Mouse (Mus musculus) mammary gland, adult 2 months (tissue): Measurements from ENCODE around the gene Wfdc8. TPM values are rescaled to one million over a fixed set of nuclear protein-coding genes. Genes with fewer than 3 reads are reported as not detected.

ENCODE experiments used
- polyA plus RNA-seq: library from polyadenylated mRNA; depleted of rRNA; stranded (reverse); fragments of >200 nt; gene quantifications from 2 replicates; pipeline ENCODE4 v1.2.3, GENCODE M21; 2012; ENCODE audit warnings: low replicate concordance; rRNA removed

Wfdc8 gene
- polyA plus RNA-seq = not detected in 2 replicates

GRCm38 (mm10) chr2:164613471-164613870 lies at the start of gene Wfdc8, which contains the start of gene Wfdc6b:
Wfdc8 (minus strand) TSS chr2:164613626.
Wfdc6b (plus strand) TSS chr2:164613522.

GRCm38 (mm10) chr2:164656483-164656882 lies 43.1 kb upstream of the Wfdc8 start, which contains the start of gene Wfdc9:
Wfdc9 (minus strand) TSS chr2:164656583.

GRCm38 (mm10) chr2:164655858-164656257 lies 42.4 kb upstream of the Wfdc8 start, which contains the start of gene Wfdc10:
Wfdc10 (plus strand) TSS chr2:164656046.

DNA sequence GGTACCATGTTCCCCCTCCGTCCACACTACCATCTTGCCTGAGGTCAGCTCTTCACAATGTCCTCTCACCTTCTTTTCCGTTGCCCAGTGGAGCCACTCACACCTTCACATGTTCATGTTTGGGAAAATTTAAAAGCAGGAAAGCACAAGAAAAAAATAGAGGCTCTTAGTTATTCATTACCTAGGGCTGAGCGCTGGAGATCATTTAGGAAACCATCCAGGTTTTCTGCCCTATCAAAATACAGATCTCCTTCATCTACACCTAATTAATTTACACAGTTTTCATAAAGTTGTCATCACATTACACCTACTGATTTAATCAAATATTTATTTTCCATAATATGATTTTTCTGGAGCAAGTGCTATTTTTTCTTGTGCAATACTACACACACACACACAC lies 25.3 kb upstream of the Wfdc8 start, which contains the start of gene Wfdc16:
TSS of gene Wfdc16 (minus strand) at position 101 of the 400 bp plus-strand sequence.

DNA sequence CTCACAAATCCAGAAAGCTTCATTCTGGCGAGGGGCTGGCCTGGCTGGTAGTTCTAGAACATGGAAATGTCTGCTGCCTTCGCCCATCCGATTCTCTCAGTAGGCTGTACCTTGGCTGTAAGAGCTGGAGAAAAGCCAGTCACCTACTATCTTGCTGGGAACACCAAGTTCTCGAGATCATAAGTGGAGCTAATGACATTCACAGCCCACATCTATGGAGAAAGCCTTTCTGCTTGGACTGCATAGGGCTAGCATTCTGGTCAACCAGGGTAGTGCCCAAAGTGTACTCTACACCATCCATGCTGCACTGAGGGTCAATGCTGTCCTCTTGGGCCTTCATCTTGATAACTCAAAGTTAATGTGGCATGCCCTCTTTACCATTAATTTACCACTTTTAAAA lies 19.9 kb downstream of the Wfdc8 start, which contains the start of gene Eppin:
TSS of gene Eppin (minus strand) at position 101 of the 400 bp plus-strand sequence.

DNA sequence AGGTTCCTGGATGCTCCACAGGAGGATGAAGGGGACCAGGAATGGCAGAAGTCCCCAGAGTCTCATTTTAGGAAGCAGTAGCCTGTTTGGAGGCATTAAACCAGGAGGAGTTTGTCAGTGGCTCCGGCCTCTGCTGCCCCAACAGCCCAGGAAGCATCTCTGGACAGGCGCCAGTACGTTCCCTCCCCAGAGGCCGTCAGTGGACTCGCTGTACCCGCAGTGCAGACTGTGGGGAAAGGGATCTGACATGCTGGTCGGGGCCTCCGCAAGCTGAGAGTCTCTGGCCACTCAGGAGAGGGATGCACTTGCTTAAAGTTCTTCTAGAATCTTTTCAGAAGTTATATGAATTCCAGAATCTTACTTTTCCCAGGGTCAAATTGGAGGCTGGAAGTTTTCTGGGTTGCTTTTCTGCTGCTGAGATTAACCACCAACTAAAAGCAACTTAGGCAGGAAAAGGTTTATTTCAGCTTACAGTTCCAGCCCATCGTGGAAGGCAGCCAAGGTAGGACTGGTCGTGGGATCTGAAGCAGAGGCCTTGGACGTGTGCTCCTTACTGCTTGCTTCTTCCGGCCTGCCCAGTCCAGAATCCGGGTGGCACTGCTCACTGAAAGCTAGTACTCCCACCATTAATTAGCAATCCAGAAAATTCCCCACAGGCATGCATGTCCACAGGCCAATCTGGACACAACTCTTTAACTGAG lies 28.3 kb downstream of the Wfdc8 start, which contains the start of gene Wfdc6a:
TSS of gene Wfdc6a (minus strand) at position 423 of the 701 bp plus-strand sequence.

GRCm38 (mm10) chr2:164573359-164573758 lies 40.1 kb downstream of the Wfdc8 start, which contains the start of gene Spint3:
Spint3 (minus strand) TSS chr2:164573459.

GRCm38 (mm10) chr2:164562391-164563188 lies 50.8 kb downstream of the Wfdc8 start, which contains the start of gene Wfdc2:
Wfdc2 (plus strand) TSS chr2:164562413.

Other genes with a start within 250 kb of the Wfdc8 start
- 19.6 and 28.7 TPM in 2 replicates for gene Slpi, start 224.5 kb downstream of the Wfdc8 start, polyA plus RNA-seq
- gene Rbpjl, start 210.5 kb downstream of the Wfdc8 start, polyA plus RNA-seq = 0.03 and 0.05 TPM in 2 replicates
- 2.9 and 6.3 TPM in 2 replicates for gene Matn4, start 208.5 kb downstream of the Wfdc8 start, polyA plus RNA-seq
- 46.1 and 52.4 TPM in 2 replicates for gene Sdc4, start 169.7 kb downstream of the Wfdc8 start, polyA plus RNA-seq
- 117 and 254 TPM in 2 replicates for gene Sys1, start 156.7 kb downstream of the Wfdc8 start, polyA plus RNA-seq
- 37.3 and 40.5 TPM in 2 replicates for gene Gm20458, start 152.7 kb downstream of the Wfdc8 start, polyA plus RNA-seq
- not detected in 2 replicates for gene Trp53tg5, start 139.9 kb downstream of the Wfdc8 start, polyA plus RNA-seq
- 16.8 and 38.2 TPM in 2 replicates for gene Dbndd2, start 127.5 kb downstream of the Wfdc8 start, polyA plus RNA-seq
- gene Pigt, start 116.1 kb downstream of the Wfdc8 start, polyA plus RNA-seq = 120 and 165 TPM in 2 replicates
- 202 and 262 TPM in 2 replicates for gene Wfdc2, start 51.2 kb downstream of the Wfdc8 start, polyA plus RNA-seq
- gene Spint3, start 40.2 kb downstream of the Wfdc8 start, polyA plus RNA-seq = not detected in 2 replicates
- gene Wfdc6a, start 28.2 kb downstream of the Wfdc8 start, polyA plus RNA-seq = not detected in 2 replicates
- not detected in 2 replicates for gene Eppin, start 20.0 kb downstream of the Wfdc8 start, polyA plus RNA-seq
- gene Wfdc6b, start 104 bp downstream of the Wfdc8 start, polyA plus RNA-seq = not detected in 2 replicates
- not detected in 2 replicates for gene Wfdc16, start 25.2 kb upstream of the Wfdc8 start, polyA plus RNA-seq
- not detected in 2 replicates for gene Wfdc10, start 42.4 kb upstream of the Wfdc8 start, polyA plus RNA-seq
- not detected in 2 replicates for gene Wfdc9, start 43.0 kb upstream of the Wfdc8 start, polyA plus RNA-seq
- gene Wfdc11, start 60.5 kb upstream of the Wfdc8 start, polyA plus RNA-seq = not detected in 2 replicates
- not detected in 2 replicates for gene Wfdc13, start 71.5 kb upstream of the Wfdc8 start, polyA plus RNA-seq
- gene Spint4, start 84.9 kb upstream of the Wfdc8 start, polyA plus RNA-seq = not detected in 2 replicates
- not detected in 2 replicates for gene Spint5, start 101.7 kb upstream of the Wfdc8 start, polyA plus RNA-seq
- 0.87 and 2.8 TPM in 2 replicates for gene Wfdc3, start 132.3 kb upstream of the Wfdc8 start, polyA plus RNA-seq
- 13.4 and 63.8 TPM in 2 replicates for gene Dnttip1, start 132.4 kb upstream of the Wfdc8 start, polyA plus RNA-seq
- 14.8 and 17.3 TPM in 2 replicates for gene Ube2c, start 156.3 kb upstream of the Wfdc8 start, polyA plus RNA-seq
- gene Tnnc2, start 166.3 kb upstream of the Wfdc8 start, polyA plus RNA-seq = 2.1 and 1,412 TPM in 2 replicates
- gene Snx21, start 172.2 kb upstream of the Wfdc8 start, polyA plus RNA-seq = 32.9 and 57.5 TPM in 2 replicates
- 36.3 and 58.2 TPM in 2 replicates for gene Acot8, start 191.3 kb upstream of the Wfdc8 start, polyA plus RNA-seq
- gene Zswim3, start 191.5 kb upstream of the Wfdc8 start, polyA plus RNA-seq = 2.7 and 4.5 TPM in 2 replicates
- gene Zswim1, start 209.1 kb upstream of the Wfdc8 start, polyA plus RNA-seq = 14.4 and 16.0 TPM in 2 replicates
- gene Spata25, start 214.9 kb upstream of the Wfdc8 start, polyA plus RNA-seq = 0.22 TPM in 1 of 2 replicates, not detected in the other
- gene Ctsa, start 219.2 kb upstream of the Wfdc8 start, polyA plus RNA-seq = 329 and 398 TPM in 2 replicates
- 11.2 and 17.7 TPM in 2 replicates for gene Neurl2, start 219.8 kb upstream of the Wfdc8 start, polyA plus RNA-seq
- gene Pltp, start 244.1 kb upstream of the Wfdc8 start, polyA plus RNA-seq = 327 and 423 TPM in 2 replicates